Mouse (Mus musculus) CH12.LX (cell line): ENCODE results near the gene Fam72a.

Experiments used
- CTCF ChIP-seq, 2 experiments: IDR thresholded peaks in 1 of 2; conservative IDR thresholded peaks in 1 of 2; 2 replicates each; pipeline ENCODE4 v1.5.1; 2011 to 2012; ENCODE audit warnings: low read depth in 2 of 2, low read length in 2 of 2, improper control_type of control experiment in 1 of 2, inconsistent platforms in 1 of 2, mild to moderate bottlenecking in 1 of 2, moderate library complexity in 1 of 2
- EP300 ChIP-seq: IDR thresholded peaks from 2 replicates; pipeline ENCODE4 v1.6.1; 2011; ENCODE audit warnings: low read length, improper control_type of control experiment
- MEF2A ChIP-seq: IDR thresholded peaks from 2 replicates; pipeline ENCODE4 v1.6.1; 2014; ENCODE audit warnings: low read depth, mild to moderate bottlenecking, inconsistent platforms, low read length, improper control_type of control experiment, borderline replicate concordance
- NRF1 ChIP-seq: IDR thresholded peaks from 2 replicates; pipeline ENCODE4 v1.6.1; 2014; ENCODE audit warnings: low read depth, mild to moderate bottlenecking, inconsistent platforms, low read length, improper control_type of control experiment, moderate library complexity
- POLR2A ChIP-seq: IDR thresholded peaks from 2 replicates; pipeline ENCODE4 v1.6.1; 2011; ENCODE audit warnings: low read depth, mild to moderate bottlenecking, improper control_type of control experiment, low read length
- ZNF384 ChIP-seq: IDR thresholded peaks from 2 replicates; pipeline ENCODE4 v1.6.1; 2012; ENCODE audit warnings: low read depth, low read length, improper control_type of control experiment, inconsistent platforms

- no peak for TF ChIP-seq NRF1
- no peak for TF ChIP-seq CTCF (conservative IDR thresholded peaks at IDR 0.05 in 1 of 2, IDR thresholded peaks at IDR 0.05 in 1 of 2; ENCODE audit: low read depth in 2 of 2, low read length in 2 of 2)
- peak; percentile 55; the same call in 1 of the 2 replicates for TF ChIP-seq EP300
- no peak for TF ChIP-seq POLR2A
- TF ChIP-seq MEF2A = no peak
- TF ChIP-seq ZNF384 = no peak
Observed at GRCm38 (mm10) chr1:131492360-131492759, 35.3 kb upstream of the Fam72a start.
